Mouse (Mus musculus): ENCODE results near the gene Gm49318. TPM values are rescaled to one million over a fixed set of nuclear protein-coding genes. Genes with fewer than 3 reads are reported as not detected.

Gm49318 gene
- polyA plus RNA-seq, 1 experiment from 2014 or later, result not detected

Small RNAs within 50 kb of the gene (microRNA-seq; reads per million reads assigned to microRNA genes)
- gene Mir7084 (ENCODE audit: borderline number of aligned reads), result not detected

Other genes starting within 250 kb of the Gm49318 start
- 0.16 TPM in 1 of 2 replicates, not detected in the other for gene Angptl8, start 235.7 kb downstream of the Gm49318 start, polyA plus RNA-seq (2015; fragmentation: Nextera tagmentation; extraction: Ambion mirVana)
- 5.3 and 5.9 TPM in 2 replicates for gene Dock6, start 218.6 kb downstream of the Gm49318 start, polyA plus RNA-seq (2015; fragmentation: Nextera tagmentation; extraction: Ambion mirVana)
- gene Rab3d, start 153.1 kb downstream of the Gm49318 start, polyA plus RNA-seq (2015; fragmentation: Nextera tagmentation; extraction: Ambion mirVana), result 14.3 and 14.7 TPM in 2 replicates
- 0.24 and 0.40 TPM in 2 replicates for gene Ccdc159, start 143.8 kb downstream of the Gm49318 start, polyA plus RNA-seq (2015; fragmentation: Nextera tagmentation; extraction: Ambion mirVana)
- 29.6 and 31.1 TPM in 2 replicates for gene Tmem205, start 143.7 kb downstream of the Gm49318 start, polyA plus RNA-seq (2015; fragmentation: Nextera tagmentation; extraction: Ambion mirVana)
- 0.36 and 0.51 TPM in 2 replicates for gene Plppr2, start 134.2 kb downstream of the Gm49318 start, polyA plus RNA-seq (2015; fragmentation: Nextera tagmentation; extraction: Ambion mirVana)
- 5.3 and 5.9 TPM in 2 replicates for gene Swsap1, start 115.5 kb downstream of the Gm49318 start, polyA plus RNA-seq (2015; fragmentation: Nextera tagmentation; extraction: Ambion mirVana)
- gene Epor, start 107.8 kb downstream of the Gm49318 start, polyA plus RNA-seq (2015; fragmentation: Nextera tagmentation; extraction: Ambion mirVana), result 2.5 and 3.1 TPM in 2 replicates
- gene Rgl3, start 81.8 kb downstream of the Gm49318 start, polyA plus RNA-seq (2015; fragmentation: Nextera tagmentation; extraction: Ambion mirVana), result 2.8 and 3.8 TPM in 2 replicates
- 0.44 and 0.52 TPM in 2 replicates for gene Ccdc151, start 68.6 kb downstream of the Gm49318 start, polyA plus RNA-seq (2015; fragmentation: Nextera tagmentation; extraction: Ambion mirVana)
- 68.5 and 72.8 TPM in 2 replicates for gene Prkcsh, start 68.5 kb downstream of the Gm49318 start, polyA plus RNA-seq (2015; fragmentation: Nextera tagmentation; extraction: Ambion mirVana)
- gene Elavl3, start 19.2 kb downstream of the Gm49318 start, polyA plus RNA-seq (2015; fragmentation: Nextera tagmentation; extraction: Ambion mirVana), result 0.04 and 0.16 TPM in 2 replicates
- 8.0 and 9.6 TPM in 2 replicates for gene Zfp653, start 117 bp upstream of the Gm49318 start, polyA plus RNA-seq (2015; fragmentation: Nextera tagmentation; extraction: Ambion mirVana)
- 44.7 and 44.8 TPM in 2 replicates for gene Ecsit, start 14.2 kb upstream of the Gm49318 start, polyA plus RNA-seq (2015; fragmentation: Nextera tagmentation; extraction: Ambion mirVana)
- 1.4 and 2.9 TPM in 2 replicates for gene Cnn1, start 28.0 kb upstream of the Gm49318 start, polyA plus RNA-seq (2015; fragmentation: Nextera tagmentation; extraction: Ambion mirVana)
- gene Elof1, start 45.9 kb upstream of the Gm49318 start, polyA plus RNA-seq (2015; fragmentation: Nextera tagmentation; extraction: Ambion mirVana), result 174 and 178 TPM in 2 replicates
- 135 TPM in 2 replicates for gene Acp5, start 64.5 kb upstream of the Gm49318 start, polyA plus RNA-seq (2015; fragmentation: Nextera tagmentation; extraction: Ambion mirVana)
- 105 and 111 TPM in 2 replicates for gene Pigyl, start 85.6 kb upstream of the Gm49318 start, polyA plus RNA-seq (2015; fragmentation: Nextera tagmentation; extraction: Ambion mirVana)
- gene Zfp872, start 116.8 kb upstream of the Gm49318 start, polyA plus RNA-seq (2015; fragmentation: Nextera tagmentation; extraction: Ambion mirVana), result 0.27 and 0.61 TPM in 2 replicates
- 17.9 and 19.9 TPM in 2 replicates for gene Zfp809, start 154.5 kb upstream of the Gm49318 start, polyA plus RNA-seq (2015; fragmentation: Nextera tagmentation; extraction: Ambion mirVana)
- 7.2 and 7.8 TPM in 2 replicates for gene Zfp599, start 188.6 kb upstream of the Gm49318 start, polyA plus RNA-seq (2015; fragmentation: Nextera tagmentation; extraction: Ambion mirVana)
- gene Zfp810, start 236.4 kb upstream of the Gm49318 start, polyA plus RNA-seq (2015; fragmentation: Nextera tagmentation; extraction: Ambion mirVana), result 17.0 and 17.7 TPM in 2 replicates